Mouse (Mus musculus): Measurements from ENCODE around the gene Cdk2ap1. TPM values are rescaled to one million over a fixed set of nuclear protein-coding genes. Genes with fewer than 3 reads are reported as not detected.
"Not testable (repeated sequence)": the region's sequence is repeated elsewhere in the genome, so short reads cannot be mapped to it uniquely, and the experiment has no call there.

Cdk2ap1 gene
- total RNA-seq, 2 experiments from 2014 or later = 99.5 to 128 TPM

- intact Hi-C loops (cut with DNase I; ENCODE audit: low total_unique reads) = no loop called here
- DNase-seq = peak; percentile 41
These were observed 9.7 kb downstream of the Cdk2ap1 start for GRCm38 (mm10) chr5:124353011-124353725.

DNA sequence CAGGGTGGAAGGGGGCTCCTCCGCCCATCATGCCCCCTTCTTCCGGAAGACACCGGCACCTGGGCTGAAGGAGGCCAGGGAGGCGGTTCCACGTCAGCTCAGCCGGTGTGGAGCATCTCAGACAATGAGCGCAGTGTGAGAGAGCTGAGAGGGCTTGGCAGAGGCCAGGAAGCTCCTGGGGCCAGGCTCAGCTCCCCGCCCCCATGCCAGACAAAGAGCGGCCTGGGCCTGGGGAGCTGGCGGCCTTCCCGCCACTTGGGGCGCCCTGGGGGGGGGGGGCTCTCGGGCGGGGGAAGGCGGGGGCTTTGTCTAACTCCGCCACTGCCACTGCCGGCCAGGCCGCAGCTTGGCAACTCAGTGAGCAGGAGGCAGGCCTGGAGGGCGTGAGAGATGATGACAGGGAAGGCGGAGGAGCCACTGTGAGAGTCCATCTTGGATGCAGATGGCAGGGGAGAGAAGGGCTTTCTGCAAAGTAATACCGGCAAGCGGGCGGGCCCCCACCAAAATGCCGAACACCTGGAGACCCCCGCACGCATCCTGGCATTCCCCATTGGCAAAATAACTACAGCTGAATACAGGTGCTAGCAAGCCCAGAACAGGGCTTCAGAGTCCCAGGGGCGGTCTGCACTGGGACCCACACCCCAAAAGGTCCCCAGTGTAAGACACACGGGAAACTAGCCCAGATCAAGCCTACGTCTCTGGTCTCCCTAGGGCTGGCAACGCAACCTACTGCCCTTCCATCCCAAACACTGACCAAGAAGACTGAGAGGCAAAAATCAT is 10.6 kb downstream of the Cdk2ap1 start:
- intact Hi-C loops (cut with DNase I; ENCODE audit: low total_unique reads) = no loop called here
- DNase-seq = peak; percentile 86

DNA sequence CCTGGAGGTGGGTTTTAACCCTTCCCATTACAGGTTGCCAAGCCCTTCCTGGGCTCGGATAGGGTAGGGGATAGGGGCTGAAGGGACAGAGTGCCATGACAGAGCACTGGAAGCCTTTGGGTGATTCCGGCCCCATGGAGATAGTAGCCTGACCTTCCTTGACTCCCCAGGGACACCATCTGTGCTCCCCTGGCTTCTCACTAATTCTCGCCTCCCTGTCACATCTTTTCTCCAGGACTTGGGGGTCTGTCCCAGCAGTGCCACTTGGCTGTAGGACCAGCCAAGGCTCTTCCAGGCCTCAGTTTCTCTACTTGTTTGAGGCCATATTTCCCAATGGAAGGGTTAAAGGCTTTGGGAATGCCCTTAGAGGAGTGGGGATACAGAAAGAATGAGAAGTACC is 11.3 kb downstream of the Cdk2ap1 start:
- no peak for DNase-seq
- intact Hi-C loops (cut with DNase I; ENCODE audit: low total_unique reads) = no loop called here

- DNase-seq = peak; percentile 88
- intact Hi-C loops (cut with DNase I; ENCODE audit: low total_unique reads) = no loop called here
These were observed 11.7 kb downstream of the Cdk2ap1 start for GRCm38 (mm10) chr5:124351111-124351560.

DNA sequence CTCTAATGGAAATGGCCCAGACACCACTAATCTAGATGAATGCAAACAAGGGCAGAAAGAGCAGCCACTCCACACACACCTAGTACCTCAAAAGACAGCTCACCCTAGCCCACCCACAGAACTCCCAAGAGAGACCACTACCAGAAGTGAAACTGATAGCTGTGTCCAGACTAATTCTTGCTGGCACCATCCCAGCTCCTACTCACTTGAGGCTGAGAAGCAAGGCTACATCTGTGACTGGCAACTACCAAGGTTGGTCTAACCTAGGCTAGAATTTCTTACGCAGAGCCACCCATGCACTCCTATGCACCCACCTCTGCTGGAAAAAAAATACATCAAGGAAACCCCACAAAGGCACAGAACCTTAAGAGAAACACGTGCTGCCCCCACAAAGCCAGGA is 12.5 kb downstream of the Cdk2ap1 start:
- intact Hi-C loops (cut with DNase I; ENCODE audit: low total_unique reads) = no loop called here
- DNase-seq = no peak

GRCm38 (mm10) chr5:124349196-124349595 is 13.7 kb downstream of the Cdk2ap1 start:
- intact Hi-C loops (cut with DNase I; ENCODE audit: low total_unique reads) = no loop called here
- peak; percentile 54 for DNase-seq

- intact Hi-C loops (cut with DNase I; ENCODE audit: low total_unique reads) = no loop called here
- DNase-seq = no peak
These were observed 20.0 kb downstream of the Cdk2ap1 start for GRCm38 (mm10) chr5:124342897-124343296.

DNA sequence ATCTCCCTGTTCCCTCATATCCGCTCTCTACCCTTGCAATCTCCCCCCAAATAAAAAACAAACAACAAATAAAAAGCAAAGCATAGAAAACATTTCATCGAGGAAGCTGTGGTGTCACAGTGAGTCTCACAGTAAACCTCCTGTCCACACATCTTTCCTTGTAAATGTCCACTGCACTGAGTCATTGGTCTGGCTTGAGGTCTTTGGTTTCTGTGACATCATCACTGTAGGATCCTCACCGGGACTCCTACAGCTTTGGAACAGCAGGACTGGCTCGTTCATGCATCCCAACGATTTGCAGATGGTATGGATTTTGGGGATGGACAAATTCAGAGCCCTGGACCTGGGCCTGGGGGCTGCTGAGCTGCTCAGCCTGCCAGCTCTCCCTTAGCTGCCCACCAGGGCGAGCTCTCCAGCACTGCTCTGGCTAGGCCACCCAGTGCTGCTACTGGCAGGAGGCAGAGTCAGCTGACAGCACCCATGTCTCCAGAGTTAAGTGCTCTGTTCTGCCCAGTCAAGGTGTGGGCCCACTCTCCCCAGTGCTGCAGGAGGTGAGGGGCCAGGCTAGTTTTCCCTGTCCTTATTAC is 21.0 kb downstream of the Cdk2ap1 start:
- peak; percentile 17 for DNase-seq
- intact Hi-C loops (cut with DNase I; ENCODE audit: low total_unique reads) = not testable (repeated sequence)

DNA sequence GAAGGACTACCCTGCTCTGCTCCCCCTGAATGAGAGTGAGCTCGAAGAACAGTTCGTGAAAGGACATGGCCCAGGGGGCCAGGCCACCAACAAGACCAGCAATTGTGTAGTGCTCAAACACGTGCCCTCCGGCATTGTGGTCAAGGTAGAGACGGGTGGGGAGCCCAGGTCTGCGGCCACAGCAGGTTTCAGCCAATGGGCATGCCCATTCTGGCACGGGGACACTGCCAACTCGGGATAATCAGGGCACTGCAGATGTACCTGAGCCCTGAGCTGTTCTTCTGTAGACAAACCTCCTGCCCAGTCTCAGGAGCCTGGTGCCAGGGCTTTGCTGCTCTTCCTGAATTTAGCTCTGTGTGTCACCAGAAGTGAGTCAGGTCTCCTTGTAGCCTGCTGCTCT is 24.1 kb downstream of the Cdk2ap1 start:
- intact Hi-C loops (cut with DNase I; ENCODE audit: low total_unique reads) = no loop called here
- no peak for DNase-seq

- no peak for DNase-seq
- intact Hi-C loops (cut with DNase I; ENCODE audit: low total_unique reads) = no loop called here
These were observed 25.0 kb downstream of the Cdk2ap1 start for GRCm38 (mm10) chr5:124337909-124338308.

DNA sequence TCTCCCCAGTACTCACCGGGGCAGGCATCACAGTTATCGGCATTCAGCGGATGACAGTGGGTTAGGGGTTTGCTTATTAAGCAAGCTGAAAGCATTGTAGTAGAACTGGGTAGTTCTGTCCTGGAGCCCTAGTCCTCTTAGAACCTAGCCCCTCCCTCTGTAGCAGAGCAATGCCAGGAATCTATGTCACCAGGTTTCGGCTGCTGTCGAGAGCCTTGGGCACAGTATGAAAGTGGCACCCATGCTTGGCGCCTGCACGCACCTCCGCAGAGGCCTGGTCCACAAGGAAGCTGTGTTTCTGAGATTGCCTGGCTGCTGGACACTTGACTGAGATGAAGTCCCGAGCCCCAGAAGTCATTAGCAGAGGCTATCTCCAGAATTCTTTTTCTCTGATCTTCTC is 25.8 kb downstream of the Cdk2ap1 start:
- DNase-seq = no peak
- intact Hi-C loops (cut with DNase I; ENCODE audit: low total_unique reads) = no loop called here

- peak; percentile 48 for DNase-seq
- intact Hi-C loops (cut with DNase I; ENCODE audit: low total_unique reads) = no loop called here
These were observed 28.5 kb downstream of the Cdk2ap1 start for GRCm38 (mm10) chr5:124334392-124334791.

GRCm38 (mm10) chr5:124330086-124330485 is 32.8 kb downstream of the Cdk2ap1 start:
- no peak for DNase-seq
- intact Hi-C loops (cut with DNase I; ENCODE audit: low total_unique reads) = no loop called here

- DNase-seq = peak; percentile 99
- intact Hi-C loops (cut with DNase I; ENCODE audit: low total_unique reads) = no loop called here
These were observed 35.1 kb downstream of the Cdk2ap1 start, which contains the start of the genes Mphosph9 and 2810006K23Rik for GRCm38 (mm10) chr5:124327510-124328364. Mphosph9 (minus strand) TSS chr5:124327972. 2810006K23Rik (plus strand) TSS chr5:124328089.

DNA sequence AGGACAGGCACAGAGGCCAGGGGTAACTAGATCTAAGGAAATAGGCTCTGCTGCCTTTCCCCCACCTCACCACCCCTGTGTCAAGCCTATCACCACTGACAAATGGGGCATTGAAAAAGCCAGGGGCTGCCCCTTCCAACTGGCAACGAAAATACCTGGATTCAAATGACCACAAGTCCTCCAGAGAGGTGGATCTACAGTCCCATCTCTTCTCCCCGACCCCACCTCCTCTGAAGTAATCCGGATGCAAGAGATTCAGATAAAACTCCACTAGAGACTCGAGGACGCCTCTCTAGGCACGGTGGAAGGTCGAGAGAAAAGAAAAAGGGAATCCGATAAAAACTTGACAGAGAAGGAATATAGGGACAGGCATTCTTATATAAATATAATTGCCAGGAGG is 36.1 kb downstream of the Cdk2ap1 start:
- intact Hi-C loops (cut with DNase I; ENCODE audit: low total_unique reads) = no loop called here

DNA sequence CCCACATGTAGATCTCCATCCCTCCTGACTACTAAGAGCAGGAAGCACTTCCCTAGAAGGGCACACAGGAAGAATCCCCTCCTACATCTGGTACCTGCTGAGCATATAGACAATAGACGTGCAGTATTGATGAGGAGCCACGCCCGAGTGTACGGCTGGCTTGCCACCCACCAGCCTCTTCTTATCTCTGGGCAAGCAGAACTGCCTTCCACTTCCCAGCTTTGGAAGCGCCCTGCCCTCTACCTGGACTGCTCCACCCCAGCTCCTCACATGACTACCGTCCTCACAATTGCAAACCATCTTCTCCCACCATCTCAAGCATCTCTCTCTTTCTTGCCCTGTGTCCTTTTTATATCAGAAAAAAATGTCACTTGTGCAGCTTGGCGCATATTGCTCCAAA is 45.2 kb downstream of the Cdk2ap1 start:
- no peak for DNase-seq
- intact Hi-C loops (cut with DNase I; ENCODE audit: low total_unique reads) = no loop called here

More for the DNA sequence above, 36.1 kb downstream of the Cdk2ap1 start:
- no peak for DNase-seq

DNA sequence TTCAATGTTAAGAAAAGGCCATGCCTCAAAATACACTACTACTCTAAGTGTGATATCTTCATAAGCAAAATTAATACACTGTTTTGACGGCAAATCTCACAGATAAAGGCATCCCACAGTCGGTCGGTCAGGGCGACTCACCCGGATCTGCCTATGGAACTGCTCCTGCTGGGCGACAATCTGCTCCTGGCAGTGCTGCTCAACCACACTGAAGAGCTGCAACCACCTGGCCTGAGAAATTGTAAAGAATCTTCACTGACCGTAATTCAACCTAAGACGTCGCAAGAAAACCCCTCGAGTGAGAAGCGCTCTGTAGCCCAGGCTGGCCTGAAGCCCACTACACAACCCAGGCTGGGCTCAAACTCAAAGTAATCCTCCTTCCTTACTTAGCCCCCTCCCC is 46.9 kb downstream of the Cdk2ap1 start:
- intact Hi-C loops (cut with DNase I; ENCODE audit: low total_unique reads) = no loop called here
- no peak for DNase-seq

DNA sequence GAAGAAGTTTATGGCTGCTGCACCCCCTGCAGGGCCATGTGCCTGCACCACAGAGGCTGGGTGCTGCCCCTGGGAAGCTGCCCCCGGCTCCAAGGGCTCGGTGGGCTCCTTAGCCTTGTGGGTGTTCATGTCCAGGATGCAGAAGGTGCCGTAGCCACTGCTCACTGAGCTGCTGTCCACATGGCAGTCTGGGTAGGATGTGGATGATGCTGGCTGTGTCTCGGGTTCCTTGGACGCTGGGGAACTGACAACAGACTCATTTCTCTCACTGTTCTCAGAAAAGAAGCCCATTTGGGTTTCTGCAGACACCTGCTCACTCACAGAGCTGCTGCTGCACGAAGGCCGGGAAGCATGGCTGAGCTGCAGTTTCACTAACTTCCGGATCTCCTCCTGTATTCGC is 47.4 kb downstream of the Cdk2ap1 start:
- intact Hi-C loops (cut with DNase I; ENCODE audit: low total_unique reads) = no loop called here
- DNase-seq = no peak

DNA sequence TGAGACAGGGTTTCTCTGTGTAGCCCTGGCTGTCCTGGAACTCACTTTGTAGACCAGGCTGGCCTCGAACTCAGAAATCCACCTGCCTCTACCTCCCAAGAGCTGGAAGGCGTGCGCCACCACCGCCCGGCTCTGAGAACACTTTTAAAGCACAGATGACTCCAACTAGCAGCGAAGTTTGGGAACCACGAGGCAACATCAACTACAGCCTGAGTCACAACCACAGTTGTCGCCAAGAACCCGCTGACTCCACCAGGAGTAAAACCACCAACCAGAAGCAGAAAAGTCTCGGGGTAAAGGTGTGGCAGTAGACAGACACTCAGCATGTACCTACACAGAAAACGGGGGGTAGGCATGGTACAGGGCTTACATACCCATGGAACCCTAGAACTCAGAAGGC is 52.8 kb downstream of the Cdk2ap1 start:
- no peak for DNase-seq
- intact Hi-C loops (cut with DNase I; ENCODE audit: low total_unique reads) = no loop called here

DNA sequence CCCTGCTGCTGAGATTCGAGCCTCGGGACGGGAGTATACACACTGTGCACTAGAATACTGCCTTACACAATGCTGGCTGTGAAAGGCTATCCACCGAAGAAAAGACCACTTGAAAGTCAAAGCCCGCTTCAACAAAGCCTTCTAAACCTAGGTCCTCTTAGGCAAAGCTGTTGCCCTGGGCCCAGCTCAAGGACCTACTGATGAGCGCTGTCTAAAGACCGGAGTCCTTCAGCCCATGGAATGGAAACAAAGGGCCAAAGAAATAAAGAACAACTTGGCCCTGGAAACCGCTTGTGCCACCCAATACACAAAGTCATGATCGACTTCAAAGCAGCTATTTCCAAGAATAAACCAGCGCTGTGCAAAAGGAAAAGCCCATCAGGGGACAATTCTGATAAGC is 53.7 kb downstream of the Cdk2ap1 start:
- DNase-seq = no peak
- intact Hi-C loops (cut with DNase I; ENCODE audit: low total_unique reads) = no loop called here

Measured in gastrocnemius, postnatal 14 days (tissue).